15 mouse cellular contexts compared by ENCODE assay signal in the genomic region with DNA sequence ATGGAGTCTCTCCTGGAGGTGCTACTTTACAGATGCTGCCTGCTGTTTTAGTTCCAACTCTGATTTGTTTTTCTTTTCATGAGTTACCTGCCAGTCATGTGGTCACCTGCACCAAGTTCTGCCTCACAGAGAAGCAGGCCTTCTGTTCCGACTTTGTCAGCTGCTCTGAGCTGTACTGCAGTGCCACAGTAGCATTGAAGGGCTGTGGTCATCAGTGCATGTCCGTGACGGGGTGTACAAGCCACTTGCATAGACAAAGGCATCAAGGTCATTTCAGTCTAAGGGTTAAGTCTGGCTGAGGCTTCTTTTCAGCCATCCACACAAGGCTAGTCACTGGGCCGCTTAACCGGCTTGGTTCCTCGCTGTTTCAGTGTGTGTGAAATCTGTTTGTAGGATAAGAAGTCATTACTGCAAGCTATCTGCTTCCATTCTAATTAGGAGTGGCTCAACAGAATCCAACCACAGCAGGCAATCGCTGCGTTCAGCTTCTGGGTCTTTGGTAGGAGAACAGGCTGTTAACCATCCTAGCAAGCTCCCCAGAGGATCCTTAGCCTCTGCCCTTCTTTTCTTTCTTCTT. TPM values are rescaled to one million over a fixed set of nuclear protein-coding genes. Genes with fewer than 3 reads are reported as not detected.
A peak's percentile ranks its signal among the peaks of the same experiment; 100 is the strongest.
DNase-seq lines count a peak whose midpoint lies in the region; ATAC-seq and TF ChIP-seq lines count a peak whose summit lies in the region.
"Had no signal": no experiment of that assay in that cellular context is flagged by ENCODE, and none has a peak within 500 bp of the region (broad histone marks: within the 10 kb centered on the region; RNA-seq: fewer than 3 reads in every experiment).

No protein-coding gene starts in this region.

- no peak for TF ChIP-seq CTCF in kidney, adult 2 months (conservative IDR thresholded peaks at IDR 0.05; ENCODE audit: insufficient read depth, insufficient read length, low read depth, low read length)

- H3K9me3 ChIP-seq in forebrain, embryonic 10.5 days: no peaks in the 10 kb centered on the region
- no peaks in the 10 kb centered on the region for H3K9me3 ChIP-seq in forebrain, embryonic 11.5 days (ENCODE audit: control insufficient read depth, low read length)
- no peaks in the 10 kb centered on the region for H3K9me3 ChIP-seq in midbrain, embryonic 10.5 days (replicated peaks)
- no peaks in the 10 kb centered on the region for H3K9me3 ChIP-seq in midbrain, embryonic 15.5 days
- H3K9me3 ChIP-seq: embryonic facial prominence, embryonic 15.5 days; forebrain, embryonic 15.5 days had no signal

- H3K4me3 ChIP-seq in forebrain, embryonic 10.5 days: no peak overlapping the region
- no peak overlapping the region for H3K4me3 ChIP-seq in forebrain, embryonic 11.5 days (ENCODE audit: low read depth, low read length)
- H3K4me3 ChIP-seq in midbrain, embryonic 10.5 days: peak overlapping the region; percentile 20
- H3K4me3 ChIP-seq in midbrain, embryonic 15.5 days: no peak overlapping the region
- H3K4me3 ChIP-seq in kidney, adult 2 months (ENCODE audit: insufficient read depth, low read depth, low read length): no peak overlapping the region
- H3K4me3 ChIP-seq: embryonic facial prominence, embryonic 15.5 days; forebrain, embryonic 15.5 days had no signal

- 0 out of 2 replicates have a peak, but pooled peaks cover 11% of the 10 kb centered on the region for H3K27me3 ChIP-seq in forebrain, embryonic 10.5 days (ENCODE audit: poor library complexity, severe bottlenecking)
- no peaks in the 10 kb centered on the region; the same call in 1 of the 2 replicates for H3K27me3 ChIP-seq in forebrain, embryonic 11.5 days (ENCODE audit: control insufficient read depth, insufficient read depth, low read length)
- H3K27me3 ChIP-seq in midbrain, embryonic 10.5 days (ENCODE audit: low read depth, poor library complexity, severe bottlenecking): peaks cover 5% of the 10 kb centered on the region; the same call in 1 of the 2 replicates
- H3K27me3 ChIP-seq in midbrain, embryonic 15.5 days (replicated peaks): 0 out of 2 replicates have a peak, but pooled peaks cover 5% of the 10 kb centered on the region
- H3K27me3 ChIP-seq in kidney, adult 2 months (replicated peaks; ENCODE audit: control insufficient read depth, insufficient read depth, low read length): no peaks in the 10 kb centered on the region
- H3K27me3 ChIP-seq: forebrain, embryonic 15.5 days had no signal

- no peaks in the 10 kb centered on the region for H3K36me3 ChIP-seq in forebrain, embryonic 10.5 days (replicated peaks)
- no peaks in the 10 kb centered on the region for H3K36me3 ChIP-seq in forebrain, embryonic 11.5 days (ENCODE audit: control insufficient read depth, insufficient read depth, low read length)
- H3K36me3 ChIP-seq in midbrain, embryonic 10.5 days: 0 out of 2 replicates have a peak, but pooled peaks cover 6% of the 10 kb centered on the region
- H3K36me3 ChIP-seq in midbrain, embryonic 15.5 days (replicated peaks): no peaks in the 10 kb centered on the region
- no peaks in the 10 kb centered on the region for H3K36me3 ChIP-seq in kidney, adult 2 months (ENCODE audit: control insufficient read depth, insufficient read depth, low read length)
- H3K36me3 ChIP-seq: embryonic facial prominence, embryonic 15.5 days; forebrain, embryonic 15.5 days had no signal

- no peak overlapping the region for H3K4me2 ChIP-seq in forebrain, embryonic 11.5 days (ENCODE audit: low read depth, low read length, severe bottlenecking)
- H3K4me2 ChIP-seq in midbrain, embryonic 15.5 days: no peak overlapping the region
- H3K4me2 ChIP-seq: embryonic facial prominence, embryonic 15.5 days; forebrain, embryonic 15.5 days had no signal

- 0 out of 2 replicates have a peak overlapping the region, but pooled peaks have one; percentile 17 for H3K27ac ChIP-seq in forebrain, embryonic 10.5 days
- H3K27ac ChIP-seq in forebrain, embryonic 11.5 days (ENCODE audit: low read depth, low read length): no peak overlapping the region
- peak overlapping the region; percentile 67 for H3K27ac ChIP-seq in midbrain, embryonic 10.5 days (replicated peaks)
- H3K27ac ChIP-seq in midbrain, embryonic 15.5 days: no peak overlapping the region
- H3K27ac ChIP-seq in kidney, adult 2 months (ENCODE audit: insufficient read depth, low read depth, low read length): peak overlapping the region; percentile 21
- H3K27ac ChIP-seq: embryonic facial prominence, embryonic 15.5 days; forebrain, embryonic 15.5 days; macrophage had no signal

- no peak for ATAC-seq in forebrain, embryonic 11.5 days (replicated peaks; ENCODE audit: low FRiP score)
- ATAC-seq in midbrain, embryonic 15.5 days (replicated peaks): no peak
- ATAC-seq: activated CD4-positive, CD25-positive, alpha-beta regulatory T cell, adult 4 months; forebrain, embryonic 15.5 days; inflammation-experienced regulatory T-cells, adult 6 months had no signal

- 42% methylated on average over 8 of the region's 8 CpGs for WGBS in forebrain, embryonic 10.5 days
- 28% methylated on average over 8 of the region's 8 CpGs for WGBS in forebrain, embryonic 11.5 days
- 29% methylated on average over 8 of the region's 8 CpGs for WGBS in midbrain, embryonic 10.5 days
- 17% methylated on average over 8 of the region's 8 CpGs for WGBS in midbrain, embryonic 15.5 days
- WGBS in kidney, adult 2 months: 24% methylated on average over 8 of the region's 8 CpGs

- TF ChIP-seq POLR2A in kidney, adult 2 months (IDR thresholded peaks at IDR 0.05; ENCODE audit: low read depth, low read length): no peak

- no peak overlapping the region for H3K9ac ChIP-seq in forebrain, embryonic 11.5 days (ENCODE audit: low read length)
- no peak overlapping the region for H3K9ac ChIP-seq in midbrain, embryonic 15.5 days
- H3K9ac ChIP-seq: embryonic facial prominence, embryonic 15.5 days; forebrain, embryonic 15.5 days had no signal

- DNase-seq in forebrain, embryonic 10.5 days (ENCODE audit: extremely low spot score, low spot score): no peak
- no peak for DNase-seq in forebrain, embryonic 11.5 days (ENCODE audit: low spot score)
- no peak for DNase-seq in midbrain, embryonic 10.5 days (ENCODE audit: low spot score)
- peak; percentile 81 for DNase-seq in kidney, adult 2 months
- peak; percentile 66 to 73 for DNase-seq in kidney, postnatal 36 days
- DNase-seq in thymus, postnatal 0 days (ENCODE audit: low spot score): no peak
- DNase-seq: gastrocnemius, postnatal 10 days; lung, adult 2 months; thymus, postnatal 14 days had no signal

- peaks cover 77% of the 10 kb centered on the region for H3K4me1 ChIP-seq in forebrain, embryonic 10.5 days
- H3K4me1 ChIP-seq in forebrain, embryonic 11.5 days (replicated peaks; ENCODE audit: control insufficient read depth, insufficient read depth, low read length): peaks cover 12% of the 10 kb centered on the region
- peaks cover 99% of the 10 kb centered on the region for H3K4me1 ChIP-seq in midbrain, embryonic 10.5 days
- H3K4me1 ChIP-seq in midbrain, embryonic 15.5 days: peaks cover 45% of the 10 kb centered on the region
- H3K4me1 ChIP-seq in kidney, adult 2 months (ENCODE audit: control insufficient read depth, insufficient read depth, low read length): peaks cover 49% of the 10 kb centered on the region

RNA-seq across cellular contexts. Expression of a gene that starts 7.1 kb away (rescaled TPM):
- 5.7 and 6.8 TPM in 2 replicates for polyA plus RNA-seq in forebrain, embryonic 10.5 days (2016; fragmentation: Nextera tagmentation; extraction: Ambion mirVana)
- polyA plus RNA-seq in forebrain, embryonic 11.5 days (2014; fragmentation: Nextera tagmentation; extraction: Ambion mirVana): 8.6 and 8.8 TPM in 2 replicates
- polyA plus RNA-seq in midbrain, embryonic 10.5 days (2016; fragmentation: Nextera tagmentation; extraction: Ambion mirVana): 11.9 and 12.6 TPM in 2 replicates
- 6.9 and 8.5 TPM in 2 replicates for polyA plus RNA-seq in midbrain, embryonic 15.5 days (2015; fragmentation: Nextera tagmentation; extraction: Ambion mirVana)
- polyA plus RNA-seq in kidney, adult 2 months (2012; rRNA removed): 31.7 and 37.6 TPM in 2 replicates
- polyA plus RNA-seq in thymus, postnatal 0 days (2015; fragmentation: Nextera tagmentation; extraction: Ambion mirVana): 1.0 and 2.2 TPM in 2 replicates

Comparison
In these comparisons a context has a peak if more than half of its experiments do, and no peak if none do; other contexts are left out.
1. H3K27ac ChIP-seq: peak in forebrain, embryonic 10.5 days (single experiment), midbrain, embryonic 10.5 days (single experiment) and kidney, adult 2 months (single experiment); none in forebrain, embryonic 11.5 days (single experiment) and midbrain, embryonic 15.5 days (single experiment).
2. DNase-seq: peak in kidney, adult 2 months (single experiment) and kidney, postnatal 36 days (2 of 2); none in forebrain, embryonic 10.5 days (single experiment), forebrain, embryonic 11.5 days (single experiment), midbrain, embryonic 10.5 days (single experiment) and thymus, postnatal 0 days (single experiment).